Mouse (Mus musculus) ZHBTc4 (cell line): ENCODE measurements around the gene Hint1.
A peak's percentile ranks its signal among the peaks of the same experiment; 100 is the strongest.
"Not testable (repeated sequence)": the region's sequence is repeated elsewhere in the genome, so short reads cannot be mapped to it uniquely, and the experiment has no call there.

Experiments used
- DNase-seq: peaks from one replicate; pipeline ENCODE4 v3.0.0-alpha.2; 2011; ENCODE audit warnings: low read depth, low spot score

The Hint1 gene

DNA sequence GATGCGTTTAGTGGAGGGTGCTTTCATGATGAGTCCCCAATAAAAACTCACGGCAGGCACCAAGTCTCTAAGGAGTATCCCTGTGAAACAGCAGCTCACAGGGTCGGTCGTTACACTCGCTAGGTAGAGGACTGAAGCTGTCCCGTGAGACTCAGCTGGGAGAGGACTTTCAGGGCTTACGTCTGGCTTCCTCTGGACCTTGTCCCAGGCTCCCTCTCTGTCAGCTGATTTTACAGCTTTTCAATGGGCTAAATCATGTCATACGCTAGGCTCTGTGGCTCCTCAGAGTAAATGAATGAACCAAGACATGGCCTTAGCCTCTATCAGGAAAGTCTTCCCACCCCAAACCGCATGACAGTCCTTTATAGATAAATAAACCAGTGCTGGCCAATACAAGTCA is 28.4 kb downstream of the Hint1 start:
- no peak for DNase-seq

DNA sequence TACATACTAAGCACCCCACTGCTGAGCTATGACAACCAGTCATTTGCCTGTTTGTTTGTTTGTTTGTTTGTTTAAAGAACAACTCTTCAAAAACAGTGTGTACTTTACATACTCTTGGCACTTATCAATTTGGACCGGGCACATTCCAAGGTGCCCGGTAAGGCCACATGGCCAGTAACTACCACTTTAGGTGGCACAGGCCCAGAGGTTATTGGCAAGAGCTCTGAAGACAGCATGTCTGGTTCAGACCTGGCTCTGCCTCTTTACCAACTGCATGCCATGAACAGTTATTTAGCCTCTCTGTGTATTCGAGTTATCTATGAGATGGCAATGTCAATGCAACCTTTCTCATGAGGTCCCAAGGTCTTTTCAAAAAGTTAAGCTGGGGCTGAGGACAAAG is 30.5 kb downstream of the Hint1 start:
- not testable (repeated sequence) for DNase-seq

DNA sequence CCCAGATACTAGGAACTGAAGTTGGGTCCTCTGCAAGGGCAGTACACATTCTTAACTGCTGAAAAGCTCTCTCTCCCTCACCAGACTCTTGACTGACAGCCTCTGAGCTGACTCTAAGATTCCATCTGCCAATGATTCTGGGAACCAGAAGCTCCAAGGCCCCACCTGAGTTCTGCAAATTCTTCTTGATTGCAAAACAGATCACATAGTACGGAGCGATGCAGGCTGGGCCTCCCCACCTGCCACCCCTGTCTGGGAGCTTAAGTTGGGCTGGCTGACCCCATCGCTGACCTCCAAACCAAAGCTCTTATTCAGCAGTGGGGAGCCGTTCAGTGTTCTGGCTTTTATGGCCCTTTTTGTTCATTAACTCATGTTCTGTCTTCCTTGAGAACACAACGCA is 31.3 kb downstream of the Hint1 start:
- DNase-seq, result no peak

DNA sequence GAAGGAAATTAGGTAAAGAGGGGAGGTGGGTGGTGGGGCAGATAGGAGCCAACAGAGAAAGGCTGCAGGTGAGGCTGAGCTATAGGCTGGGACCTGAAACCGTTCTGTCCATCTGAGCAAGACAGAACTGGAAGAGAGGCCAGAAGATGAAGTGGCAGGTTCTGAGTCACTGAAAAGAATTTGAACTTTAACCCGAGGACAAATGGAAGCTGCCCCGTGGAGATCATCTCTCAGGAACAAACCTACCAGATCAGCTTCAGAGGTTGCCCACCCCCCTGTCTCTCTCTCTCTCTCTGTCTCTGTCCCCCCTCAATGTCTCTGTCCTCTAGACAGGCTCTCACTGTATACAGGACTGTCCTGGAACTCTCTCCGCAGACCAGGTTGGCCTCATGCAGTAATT is 33.5 kb downstream of the Hint1 start:
- no peak for DNase-seq

DNA sequence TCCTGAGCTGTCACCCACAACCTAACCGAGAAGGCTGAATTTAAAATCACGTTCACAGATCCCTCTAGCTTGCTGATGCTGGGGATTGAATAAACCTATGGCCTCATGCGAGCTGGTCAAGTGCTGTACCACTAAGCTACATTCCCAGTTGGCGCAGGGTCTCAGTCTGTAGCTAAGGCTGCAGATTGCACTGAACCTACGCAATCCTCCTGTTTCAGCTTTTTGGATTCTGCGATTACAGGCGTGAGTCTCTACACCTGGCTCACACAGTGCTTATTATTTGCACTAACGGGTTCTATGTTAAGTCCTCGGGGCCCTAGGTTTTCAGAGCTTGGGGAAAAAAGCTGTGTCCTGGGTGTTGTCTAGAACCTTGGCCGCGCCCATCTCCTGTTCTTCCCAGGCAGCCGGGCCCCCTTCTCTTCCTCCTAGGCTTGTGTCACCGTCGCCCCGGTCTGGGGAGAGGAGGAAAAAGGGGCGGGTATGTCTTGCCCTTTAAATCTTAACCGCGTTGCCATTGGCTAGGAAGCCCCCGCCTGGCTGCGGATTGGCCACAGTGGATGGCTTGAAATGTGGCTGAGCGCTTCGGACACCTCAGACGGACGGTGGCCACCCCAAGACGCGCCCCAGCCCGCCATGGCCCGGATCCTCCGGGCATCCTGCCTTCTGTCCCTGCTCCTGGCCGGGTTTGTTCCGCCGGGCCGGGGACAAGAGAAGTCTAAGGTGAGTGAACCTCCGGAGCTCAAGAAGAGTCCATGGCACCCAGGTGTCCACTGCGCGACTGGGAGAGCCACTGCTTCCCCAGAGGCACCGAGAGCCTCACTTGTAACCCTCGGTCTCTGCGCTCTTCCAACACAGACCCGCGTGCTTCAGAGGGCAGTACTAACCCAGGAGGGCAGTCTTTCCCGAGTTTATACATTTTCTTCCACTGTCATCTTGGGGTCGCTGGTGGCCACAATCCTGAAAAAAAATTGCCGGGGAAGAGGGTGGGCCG is 36.4 kb downstream of the Hint1 start, which contains the start of gene Gpx3:
Gene Gpx3, plus strand, starts transcription at position 121 of the 991 bp plus-strand sequence.
- peak; percentile 84 for DNase-seq

DNA sequence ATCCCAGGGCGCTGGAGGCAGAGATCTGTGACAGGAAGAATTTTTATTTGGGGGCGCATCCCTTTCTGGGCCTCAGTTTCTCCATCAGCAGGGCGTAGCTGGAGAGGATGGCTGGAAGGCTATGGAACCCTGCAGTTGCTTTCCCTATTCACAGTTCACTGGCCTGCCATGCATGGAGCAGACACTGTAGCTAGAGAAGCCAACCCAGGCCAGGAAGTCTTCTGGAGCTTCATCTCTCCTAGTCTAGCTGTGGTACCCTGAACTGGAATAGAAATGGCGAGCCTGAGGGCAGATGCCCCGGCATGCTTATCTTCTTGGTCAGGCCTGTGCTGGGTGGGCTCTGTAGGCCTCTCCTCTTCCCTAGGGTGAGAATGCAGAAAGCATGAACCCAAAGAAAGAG is 37.2 kb downstream of the Hint1 start:
- no peak for DNase-seq

DNA sequence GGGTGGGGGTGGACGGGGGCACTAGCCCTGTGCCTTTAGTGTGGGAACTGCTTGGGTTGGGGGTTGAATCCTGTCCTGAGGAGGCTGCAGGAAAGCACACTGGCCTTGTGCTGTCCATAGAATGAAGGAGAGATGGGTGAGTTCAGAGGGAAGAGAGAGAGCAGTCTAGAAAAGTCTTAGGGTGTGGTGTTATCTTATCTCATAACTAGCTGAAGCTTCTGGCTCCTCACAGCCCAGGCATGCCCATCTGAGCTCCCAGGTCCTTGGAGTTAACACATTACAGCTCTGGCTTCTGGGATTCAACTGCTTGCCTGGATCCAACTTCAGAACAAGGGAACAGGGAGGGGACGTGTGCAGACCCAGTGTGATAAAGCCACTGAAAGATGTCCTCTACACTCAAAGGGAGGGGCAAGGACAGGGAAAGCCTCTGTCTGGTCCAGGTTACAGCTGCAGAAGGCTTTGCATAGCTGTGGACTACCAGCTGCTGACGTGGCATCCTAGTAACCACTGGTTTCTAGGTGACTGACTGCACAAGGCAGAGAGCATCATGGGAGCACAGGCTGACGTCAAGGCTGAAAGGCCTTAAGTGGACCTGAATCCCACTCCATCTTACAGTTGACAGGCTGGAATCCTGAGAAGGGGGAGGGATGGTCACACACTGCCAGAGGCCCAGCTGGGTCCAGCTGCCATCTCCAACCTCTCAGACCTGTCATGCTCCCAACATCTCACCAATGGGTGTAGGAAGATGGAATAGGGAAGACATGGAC is 37.9 kb downstream of the Hint1 start:
- DNase-seq, result peak; percentile 28

DNA sequence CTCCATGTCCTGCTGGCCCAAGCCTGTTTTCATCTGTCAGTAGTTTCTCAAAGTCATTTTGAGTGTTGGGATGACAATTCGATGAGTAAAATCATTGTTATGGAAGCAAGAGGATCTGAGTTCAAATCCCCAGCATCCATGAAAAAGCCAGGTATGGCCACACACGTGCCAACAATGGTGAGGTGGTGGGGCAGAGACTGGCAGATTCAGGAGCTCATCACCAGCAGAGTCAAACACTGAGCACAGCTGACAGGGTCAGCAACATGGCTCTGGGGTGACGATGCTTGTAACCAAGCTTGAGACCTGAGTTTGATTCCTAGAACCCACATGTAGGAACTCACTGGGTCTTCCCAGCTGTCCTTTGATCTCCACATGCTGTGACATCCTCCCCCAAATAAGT is 38.9 kb downstream of the Hint1 start:
- DNase-seq, result no peak

DNA sequence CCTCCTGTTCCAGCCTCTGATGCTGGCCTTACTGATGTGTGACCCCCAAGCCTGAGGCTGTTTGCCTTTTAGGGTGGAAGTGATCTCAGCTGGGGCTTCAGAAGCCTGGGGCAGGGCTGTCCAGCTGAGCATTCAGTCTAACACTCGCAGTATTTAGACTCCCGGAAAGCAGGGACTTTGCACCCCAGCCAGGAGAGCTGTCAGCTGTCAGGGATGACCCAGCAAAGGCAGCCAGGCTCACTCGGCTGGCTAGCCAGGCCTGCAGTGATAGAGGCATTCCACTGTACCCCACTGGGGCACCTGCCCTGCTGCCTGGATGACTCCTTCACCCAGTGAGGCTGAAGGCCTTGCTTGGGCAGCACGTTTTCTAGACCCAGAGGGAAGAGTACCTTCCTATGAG is 39.7 kb downstream of the Hint1 start:
- no peak for DNase-seq

DNA sequence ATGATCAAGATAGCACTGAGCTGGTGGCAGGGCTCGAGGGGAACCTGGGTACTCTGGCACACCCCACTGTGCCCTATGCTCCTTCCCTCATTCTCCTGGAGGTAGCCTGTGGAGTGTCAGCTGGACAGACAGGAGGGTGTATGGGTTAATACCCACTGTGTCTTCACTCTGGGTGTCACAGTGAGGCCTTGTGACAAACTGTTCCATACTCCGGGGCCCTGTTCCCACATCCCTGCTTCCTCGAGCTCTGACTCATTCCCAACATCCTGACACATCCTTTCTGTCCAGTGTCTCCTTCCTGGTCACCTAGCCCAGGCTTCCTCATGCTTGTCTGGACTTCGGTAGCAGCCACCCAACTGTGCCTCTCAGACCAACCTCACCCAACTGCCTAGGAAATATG is 40.3 kb downstream of the Hint1 start:
- DNase-seq, result no peak

DNA sequence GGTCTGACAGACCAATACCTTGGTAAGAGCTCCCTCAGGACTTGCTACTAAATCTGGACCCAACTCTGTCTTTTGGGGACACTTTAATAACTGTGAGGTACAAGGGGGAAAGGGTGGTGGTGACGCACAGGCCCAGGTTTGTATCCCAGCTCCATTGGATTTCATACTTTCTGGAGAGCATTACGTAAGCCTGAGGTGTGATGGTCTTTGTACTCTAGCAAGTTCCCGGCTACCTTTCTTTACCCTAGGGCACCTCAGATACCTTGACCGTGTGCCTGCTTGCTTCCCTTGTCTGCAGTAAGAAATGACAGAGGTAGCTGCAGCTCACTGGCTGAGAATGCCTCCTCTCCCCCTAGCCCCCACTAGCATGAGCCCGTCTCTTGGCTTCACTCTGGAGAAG is 41.1 kb downstream of the Hint1 start:
- no peak for DNase-seq

DNA sequence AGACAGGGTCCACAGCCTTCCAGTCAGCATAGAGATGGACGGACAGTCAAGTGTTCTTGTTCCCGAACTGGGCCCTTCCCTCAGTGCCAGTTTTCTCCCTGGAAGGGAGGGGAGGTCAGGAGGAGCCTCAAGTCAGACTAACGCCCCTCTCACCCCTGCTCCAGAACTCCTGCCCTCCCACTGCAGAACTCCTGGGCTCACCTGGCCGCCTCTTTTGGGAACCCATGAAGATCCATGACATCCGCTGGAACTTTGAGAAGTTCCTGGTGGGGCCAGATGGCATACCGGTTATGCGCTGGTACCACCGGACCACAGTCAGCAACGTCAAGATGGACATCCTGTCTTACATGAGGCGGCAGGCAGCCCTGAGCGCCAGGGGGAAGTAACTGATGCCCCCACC is 43.1 kb downstream of the Hint1 start:
- no peak for DNase-seq

DNA sequence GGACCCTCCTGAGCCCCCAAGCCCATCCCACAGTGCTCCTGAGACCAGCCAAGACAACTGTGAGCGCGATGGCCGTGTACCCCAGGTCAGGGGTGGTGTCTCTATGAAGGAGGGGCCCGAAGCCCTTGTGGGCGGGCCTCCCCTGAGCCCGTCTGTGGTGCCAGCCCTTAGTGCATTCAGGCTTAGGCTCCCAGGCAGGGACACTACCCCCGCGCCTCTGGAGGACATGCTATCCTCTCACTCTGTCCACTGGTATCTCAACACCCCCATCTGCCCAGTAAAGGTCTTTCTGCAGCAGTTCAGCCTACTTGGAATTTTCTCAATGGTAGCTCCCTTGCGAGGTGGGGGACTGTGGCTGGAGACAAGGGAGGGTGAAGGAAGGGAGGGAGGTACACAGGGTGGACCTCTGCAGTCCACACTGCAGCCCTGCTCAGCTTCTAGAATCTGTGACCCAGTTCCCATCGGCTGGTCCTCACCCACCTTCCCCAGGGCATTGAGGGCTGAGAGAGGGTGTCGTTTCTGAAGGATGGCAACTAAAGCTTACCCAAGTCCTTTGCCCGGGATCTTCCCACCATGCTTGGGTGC is 44.0 kb downstream of the Hint1 start:
- no peak for DNase-seq

DNA sequence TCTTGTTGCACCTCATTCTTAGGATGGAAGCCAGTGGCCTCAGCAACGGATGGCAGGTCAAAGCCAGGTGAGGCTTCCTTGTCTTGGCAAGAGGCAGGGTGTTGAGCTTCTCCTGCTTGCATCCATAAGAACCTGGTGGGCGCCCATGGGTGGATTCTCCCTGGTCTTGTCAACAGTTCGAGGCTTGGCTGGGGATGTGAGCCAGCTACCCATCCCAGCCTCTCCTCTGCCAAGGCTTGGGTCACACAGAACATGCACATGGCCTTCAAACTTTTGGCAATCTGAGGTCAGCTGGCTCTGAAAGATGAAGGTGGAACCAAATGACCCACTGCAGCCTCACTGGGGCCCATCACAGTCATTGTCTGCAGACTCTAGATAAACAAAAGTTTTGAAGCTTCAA is 45.0 kb downstream of the Hint1 start:
- no peak for DNase-seq

DNA sequence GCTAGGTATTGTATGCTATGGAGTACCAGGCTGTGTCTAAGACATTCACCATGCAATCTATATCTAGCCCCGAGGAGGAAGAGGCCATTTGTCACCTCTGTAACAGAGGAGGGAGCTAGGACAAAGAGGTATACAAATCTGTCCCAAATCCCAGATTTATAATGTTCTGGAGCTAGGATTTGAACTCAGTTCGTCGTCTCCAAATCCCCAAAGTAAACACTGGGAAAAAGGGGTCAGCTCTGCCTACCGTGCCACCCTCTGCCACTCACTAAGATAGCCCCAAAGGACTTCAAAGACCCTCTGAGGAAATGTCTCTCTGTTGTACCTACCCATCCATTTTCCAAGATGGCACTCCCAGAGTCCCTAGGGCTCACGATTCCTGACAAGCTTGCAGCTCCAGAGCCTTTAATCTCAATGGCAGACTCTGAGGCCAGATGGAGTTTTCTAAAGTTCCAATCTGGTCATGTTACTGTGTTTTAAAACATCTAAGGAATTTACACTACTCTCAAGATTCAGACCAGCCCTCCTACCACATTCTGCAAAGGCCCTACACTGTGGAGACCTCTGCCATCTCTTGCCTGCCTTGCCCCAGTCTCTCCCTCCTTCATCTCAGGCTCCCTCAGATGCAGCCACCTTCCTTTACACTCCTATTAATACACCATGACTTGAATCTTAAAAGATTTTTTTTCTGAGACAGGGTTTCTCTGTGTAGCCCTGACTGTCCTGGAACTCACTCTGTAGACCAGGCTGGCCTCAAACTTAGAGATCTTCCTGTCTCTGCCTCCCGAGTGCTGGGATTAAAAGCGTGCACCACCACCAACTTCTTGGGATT is 45.7 kb downstream of the Hint1 start:
- no peak for DNase-seq

DNA sequence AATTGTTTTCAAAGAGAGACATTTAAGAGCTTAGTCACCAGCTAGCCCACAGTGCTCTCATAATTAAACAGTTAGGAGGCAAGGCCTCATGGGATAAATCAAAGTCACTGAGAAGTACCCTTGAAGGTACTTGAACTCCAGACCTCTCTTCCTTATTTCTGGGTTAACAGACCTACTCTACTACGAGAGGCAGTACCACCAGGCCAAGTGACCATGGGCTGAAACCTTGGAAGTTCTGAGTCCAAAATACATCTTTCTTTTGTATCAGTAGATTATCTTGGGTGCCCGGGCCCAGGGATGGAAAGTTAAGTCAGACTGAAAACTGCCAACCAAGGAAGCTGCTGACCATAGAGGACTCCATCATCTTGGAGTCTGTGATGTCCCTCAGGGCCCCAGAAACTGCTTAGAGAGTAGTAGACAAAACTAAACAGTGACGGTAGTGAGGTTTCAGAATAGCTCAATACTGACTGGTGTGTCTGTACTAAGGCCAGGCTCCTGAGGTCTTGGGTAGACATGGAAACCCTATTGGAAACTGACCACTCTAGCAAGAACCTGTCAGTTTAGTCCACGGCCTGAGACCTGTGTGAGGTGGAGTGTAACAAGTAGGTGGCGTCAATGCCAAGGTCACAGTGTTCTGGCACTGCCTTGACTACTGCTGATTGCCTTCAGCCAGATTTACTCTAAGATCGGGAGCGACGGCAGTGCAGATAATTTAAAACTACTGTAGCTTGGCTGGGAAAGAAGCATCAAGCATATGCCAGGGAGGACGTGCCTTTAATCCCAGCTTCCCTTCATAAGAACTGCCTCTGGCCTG is 46.5 kb downstream of the Hint1 start:
- no peak for DNase-seq

DNA sequence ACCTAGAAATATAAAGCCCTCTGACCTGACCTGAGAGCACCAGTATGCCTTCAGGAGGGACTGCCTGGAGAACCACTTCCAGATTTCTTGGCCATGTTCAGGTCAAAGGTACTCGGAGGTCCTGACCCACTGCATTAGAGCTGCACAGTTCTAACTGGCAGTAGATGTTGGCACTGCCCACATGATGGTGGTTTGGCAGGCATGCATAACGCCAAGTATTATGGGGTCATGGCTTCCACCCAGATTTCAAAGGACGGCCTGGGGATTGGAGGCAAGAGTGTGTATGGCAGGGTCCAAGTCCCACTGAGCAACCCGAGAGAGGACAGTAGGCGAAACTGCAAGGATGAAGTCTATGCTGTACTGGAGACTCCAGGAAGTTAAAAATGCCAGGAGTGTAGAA is 47.7 kb downstream of the Hint1 start:
- no peak for DNase-seq

DNA sequence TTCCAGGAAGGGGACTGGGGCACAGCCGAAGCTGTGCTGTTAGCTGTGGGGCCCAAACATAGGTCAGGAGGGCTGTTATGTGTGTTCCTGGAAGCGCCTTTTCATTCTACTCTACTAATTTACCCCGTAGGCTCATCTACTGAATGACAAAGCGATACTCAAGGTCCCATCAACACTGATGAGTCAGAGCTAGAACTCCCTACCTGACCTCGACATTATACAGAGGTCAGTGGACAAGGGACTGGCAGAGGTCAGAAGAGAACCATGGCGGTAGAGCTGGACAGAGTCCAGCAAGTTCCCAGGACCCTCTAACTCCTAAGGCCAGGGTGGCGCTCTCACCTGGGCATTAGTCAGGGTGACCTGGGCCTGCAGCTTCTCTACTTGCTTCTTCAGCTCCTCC is 51.3 kb downstream of the Hint1 start:
- no peak for DNase-seq

DNA sequence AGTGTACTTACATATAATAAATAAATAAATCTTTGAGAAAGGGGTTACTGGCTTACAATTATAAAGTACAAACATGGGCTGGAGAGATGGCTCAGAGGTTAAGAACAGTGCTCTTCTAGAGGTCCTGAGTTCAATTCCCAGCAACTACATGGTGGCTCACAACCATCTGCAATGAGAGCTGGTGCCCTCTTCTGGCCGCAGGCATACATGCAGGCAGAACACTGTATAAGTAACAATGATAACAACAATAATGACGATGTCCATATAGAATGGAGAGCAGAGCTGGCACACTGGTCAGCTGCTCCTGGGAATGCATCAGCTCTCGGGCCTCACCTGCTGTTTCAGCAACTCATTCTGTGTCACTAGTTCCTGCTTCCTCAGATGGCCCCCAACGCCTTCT is 52.1 kb downstream of the Hint1 start:
- peak; percentile 52 for DNase-seq
